Mouse (Mus musculus) cerebellum, adult (tissue): ENCODE results near the gene Klhl29.
"Not testable (repeated sequence)": the region's sequence is repeated elsewhere in the genome, so short reads cannot be mapped to it uniquely, and the experiment has no call there.

ENCODE experiments used
- ATAC-seq: cut with Nextera tagmentation; 2 replicates; pipeline ENCODE4 v1.9.2; 2017; ENCODE audit warnings: mild to moderate bottlenecking, moderate library complexity, mixed read lengths; ENCODE audit not compliant: insufficient number of reproducible peaks, low FRiP score, low TSS enrichment

Klhl29 gene

GRCm38 (mm10) chr12:5359065-5359464, 16.4 kb downstream of the Klhl29 start:
- no peak for ATAC-seq

- ATAC-seq: no peak
These were observed 17.0 kb downstream of the Klhl29 start for GRCm38 (mm10) chr12:5358497-5358896.

- ATAC-seq: no peak
These were observed 22.1 kb downstream of the Klhl29 start for GRCm38 (mm10) chr12:5353416-5353815.

- no peak for ATAC-seq
These were observed 22.7 kb downstream of the Klhl29 start for GRCm38 (mm10) chr12:5352771-5353170.

GRCm38 (mm10) chr12:5350491-5351285, 24.8 kb downstream of the Klhl29 start:
- no peak for ATAC-seq

GRCm38 (mm10) chr12:5345088-5345487, 30.4 kb downstream of the Klhl29 start:
- ATAC-seq: no peak

GRCm38 (mm10) chr12:5344457-5344856, 31.0 kb downstream of the Klhl29 start:
- not testable (repeated sequence) for ATAC-seq

- ATAC-seq: no peak
These were observed 35.3 kb downstream of the Klhl29 start for GRCm38 (mm10) chr12:5340151-5340603.

- peak; percentile 57 for ATAC-seq
These were observed 38.4 kb downstream of the Klhl29 start for GRCm38 (mm10) chr12:5336927-5337712.

GRCm38 (mm10) chr12:5336331-5336730, 39.2 kb downstream of the Klhl29 start:
- ATAC-seq: no peak

- no peak for ATAC-seq
These were observed 40.5 kb downstream of the Klhl29 start for GRCm38 (mm10) chr12:5334956-5335355.

- no peak for ATAC-seq
These were observed 41.3 kb downstream of the Klhl29 start for GRCm38 (mm10) chr12:5334175-5334574.

GRCm38 (mm10) chr12:5331810-5332484, 43.5 kb downstream of the Klhl29 start:
- no peak for ATAC-seq

- peak; percentile 47; the same call in 1 of the 2 replicates for ATAC-seq
These were observed 44.9 kb downstream of the Klhl29 start for GRCm38 (mm10) chr12:5330496-5331070.

- ATAC-seq: no peak
These were observed 52.9 kb downstream of the Klhl29 start for GRCm38 (mm10) chr12:5322444-5323087.

GRCm38 (mm10) chr12:5321017-5321416, 54.5 kb downstream of the Klhl29 start:
- no peak for ATAC-seq

GRCm38 (mm10) chr12:5319359-5319973, 56.0 kb downstream of the Klhl29 start:
- no peak for ATAC-seq

- no peak for ATAC-seq
These were observed 59.4 kb downstream of the Klhl29 start for GRCm38 (mm10) chr12:5316029-5316567.

GRCm38 (mm10) chr12:5307923-5308322, 67.6 kb downstream of the Klhl29 start:
- ATAC-seq: no peak
